Mouse (Mus musculus) c-Kit-positive CD71-positive TER-119-negative erythroid progenitor cells, embryonic 14.5 days (primary cell): ENCODE measurements around the gene B3gnt9.
"Not testable (repeated sequence)": the region's sequence is repeated elsewhere in the genome, so short reads cannot be mapped to it uniquely, and the experiment has no call there.

Experiments used
- DNase-seq: peaks from one replicate; pipeline ENCODE4 v3.0.0-alpha.2; 2013; ENCODE audit warnings: low read depth

Gene B3gnt9

GRCm38 (mm10) chr8:105258911-105259720 lies 4.2 kb upstream of the B3gnt9 start:
- no peak for DNase-seq

DNA sequence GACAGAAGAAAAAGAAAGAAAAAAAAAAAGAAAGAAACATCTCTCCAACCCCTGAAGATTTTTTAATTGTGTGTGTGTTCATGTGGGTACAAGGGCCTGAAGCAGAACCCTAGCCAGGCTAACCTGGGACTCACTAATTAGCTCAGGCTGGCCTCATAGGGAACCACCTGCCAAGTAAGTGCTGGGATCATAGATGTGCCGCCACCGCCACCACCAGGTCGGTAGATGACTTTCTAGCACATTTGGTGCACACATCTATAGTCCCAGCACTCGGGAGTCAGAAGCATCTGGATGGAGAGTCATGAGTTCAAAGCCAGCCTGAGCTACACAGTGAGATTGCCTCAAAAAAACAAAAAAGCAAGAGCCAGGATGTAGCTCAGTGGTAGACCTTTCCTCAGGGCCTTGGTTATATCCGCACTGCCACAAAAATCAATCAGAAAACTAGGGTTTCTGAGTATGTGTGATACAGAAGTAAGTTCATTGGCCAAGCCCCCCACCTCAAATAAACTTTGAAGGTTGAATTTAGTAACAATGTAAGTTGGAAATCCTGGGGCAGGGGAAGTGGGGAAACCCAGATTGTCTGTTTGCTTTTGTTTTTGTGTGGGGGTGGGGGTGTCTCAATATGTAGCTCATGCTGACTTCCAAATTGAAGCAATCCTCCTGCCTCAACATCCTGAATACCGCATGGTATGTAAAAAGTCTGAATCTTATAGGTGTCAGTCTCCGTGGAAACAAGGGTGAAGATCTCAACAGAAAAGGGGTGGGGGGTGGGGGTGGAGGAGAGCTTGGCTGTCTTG lies 2.6 kb upstream of the B3gnt9 start:
- DNase-seq: no peak

- peak; percentile 81 for DNase-seq
These were observed 594 bp downstream of the B3gnt9 start for GRCm38 (mm10) chr8:105254152-105254965.

GRCm38 (mm10) chr8:105253766-105254151 lies 1.2 kb downstream of the B3gnt9 start:
- no peak for DNase-seq

GRCm38 (mm10) chr8:105252680-105253537 lies 2.0 kb downstream of the B3gnt9 start:
- DNase-seq: no peak

GRCm38 (mm10) chr8:105251954-105252353 lies 3.0 kb downstream of the B3gnt9 start:
- no peak for DNase-seq

DNA sequence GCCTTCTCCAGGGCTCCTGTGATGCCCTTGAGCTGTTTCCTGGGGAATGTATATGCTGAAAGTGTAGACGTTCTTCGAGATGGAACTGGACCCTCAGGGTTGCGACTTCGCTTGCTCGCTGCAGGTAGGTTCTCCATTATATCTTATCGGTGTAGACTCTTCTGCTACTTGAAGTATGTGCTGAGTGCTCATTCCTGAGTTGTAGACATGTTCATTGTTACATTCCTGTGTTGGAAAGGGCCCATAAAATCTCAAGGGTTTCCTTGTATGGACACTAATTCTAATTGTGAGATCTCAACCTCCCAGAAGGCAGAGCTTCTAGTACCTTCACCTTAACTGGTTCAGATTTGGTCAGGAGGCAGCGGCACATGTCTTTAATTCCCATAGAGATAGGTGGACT lies 13.9 kb downstream of the B3gnt9 start:
- DNase-seq: no peak

GRCm38 (mm10) chr8:105237442-105238142 lies 17.4 kb downstream of the B3gnt9 start:
- DNase-seq: no peak

GRCm38 (mm10) chr8:105235206-105235605 lies 19.7 kb downstream of the B3gnt9 start:
- DNase-seq: no peak

DNA sequence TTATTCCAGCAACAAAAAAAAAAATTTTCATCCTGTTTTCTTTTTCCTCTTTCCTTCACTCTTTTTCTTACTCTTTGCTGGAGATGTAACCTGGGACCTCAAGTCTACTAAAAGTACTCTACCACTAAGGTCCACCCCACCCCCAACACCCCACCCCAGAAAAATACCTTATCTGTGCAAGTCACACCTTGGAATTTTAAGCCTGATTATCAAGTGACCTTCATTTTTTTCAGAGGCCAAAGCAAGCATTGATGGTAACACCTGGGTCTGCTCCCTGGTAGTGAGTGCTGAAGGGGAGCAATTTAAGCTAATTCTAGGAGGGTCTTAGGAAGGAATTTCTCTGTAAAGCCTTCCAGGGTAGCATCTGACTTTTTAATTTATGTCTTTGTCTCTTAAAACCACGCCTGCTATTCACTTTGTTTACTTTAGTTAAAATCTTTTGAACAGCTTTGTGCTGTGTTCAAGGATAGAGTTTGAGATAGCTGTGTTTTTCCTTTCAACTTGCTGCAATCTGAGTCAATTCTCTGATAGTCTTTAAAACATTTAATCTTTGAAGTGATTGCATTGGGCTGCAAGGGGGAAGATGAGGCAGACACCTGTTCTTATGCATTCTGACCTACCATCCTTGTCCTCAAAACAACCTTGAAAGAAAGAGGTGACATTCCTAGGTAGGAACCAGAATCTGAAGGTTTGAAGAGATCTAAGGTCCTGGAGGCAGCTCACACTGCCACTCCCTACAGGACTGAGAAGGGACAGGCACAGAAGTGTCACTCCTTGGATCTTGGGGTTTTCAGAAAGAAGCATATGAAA lies 21.6 kb downstream of the B3gnt9 start:
- no peak for DNase-seq

DNA sequence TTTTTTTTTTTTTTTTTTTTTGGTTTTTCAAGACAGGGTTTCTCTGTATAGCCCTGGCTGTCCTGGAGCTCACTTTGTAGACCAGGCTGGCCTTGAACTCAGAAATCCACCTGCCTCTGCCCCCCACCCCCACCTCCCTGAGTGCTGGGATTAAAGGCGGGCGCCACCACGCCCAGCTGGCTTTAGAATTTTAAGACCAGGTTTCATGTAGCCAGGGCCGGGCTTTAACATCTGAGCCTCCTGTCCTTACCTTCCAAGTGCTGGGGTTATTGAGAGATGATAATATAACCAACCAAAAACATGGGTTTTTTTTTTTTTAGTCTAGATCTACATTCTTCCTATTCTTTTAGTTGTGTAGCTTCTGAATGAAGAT lies 22.6 kb downstream of the B3gnt9 start:
- DNase-seq: not testable (repeated sequence)

DNA sequence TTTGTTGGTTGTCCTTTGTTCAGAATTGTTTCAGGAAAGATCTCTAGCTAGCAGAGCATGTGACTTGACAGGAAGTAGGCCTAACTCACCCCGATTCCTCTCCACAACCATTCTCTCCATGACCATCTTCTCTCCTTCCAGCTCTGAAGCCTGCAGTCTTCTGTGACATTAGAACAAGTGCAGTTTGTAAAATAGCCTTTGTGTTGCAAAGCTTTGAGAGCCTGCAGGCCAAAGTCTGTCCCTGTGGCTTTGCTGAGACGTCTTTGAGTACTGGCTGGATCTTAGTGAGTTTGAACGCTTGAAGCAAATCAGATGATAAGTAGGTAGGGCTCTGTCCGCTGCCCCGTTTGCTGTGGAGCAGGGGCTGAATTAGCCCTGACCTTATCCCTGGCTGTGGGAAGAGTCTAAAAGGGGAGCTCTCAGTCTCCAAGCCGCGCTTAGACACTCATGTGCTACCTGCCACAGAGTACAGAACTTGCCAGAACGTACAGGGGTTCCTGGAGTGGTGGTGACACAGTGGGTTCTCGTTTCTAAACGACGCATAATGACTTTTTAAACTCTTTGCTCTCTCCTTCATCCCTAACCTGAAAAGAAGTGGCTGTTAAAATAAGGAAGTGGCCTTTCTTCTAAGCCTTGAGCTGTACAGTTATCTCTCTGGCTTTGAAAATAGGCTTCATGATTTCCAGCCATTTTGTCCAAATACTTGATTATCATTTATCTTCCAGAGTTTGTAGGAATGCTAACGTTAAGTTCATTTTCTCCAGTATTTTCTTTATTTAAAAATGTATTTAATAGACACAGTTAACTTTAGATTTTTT lies 23.2 kb downstream of the B3gnt9 start:
- DNase-seq: no peak

DNA sequence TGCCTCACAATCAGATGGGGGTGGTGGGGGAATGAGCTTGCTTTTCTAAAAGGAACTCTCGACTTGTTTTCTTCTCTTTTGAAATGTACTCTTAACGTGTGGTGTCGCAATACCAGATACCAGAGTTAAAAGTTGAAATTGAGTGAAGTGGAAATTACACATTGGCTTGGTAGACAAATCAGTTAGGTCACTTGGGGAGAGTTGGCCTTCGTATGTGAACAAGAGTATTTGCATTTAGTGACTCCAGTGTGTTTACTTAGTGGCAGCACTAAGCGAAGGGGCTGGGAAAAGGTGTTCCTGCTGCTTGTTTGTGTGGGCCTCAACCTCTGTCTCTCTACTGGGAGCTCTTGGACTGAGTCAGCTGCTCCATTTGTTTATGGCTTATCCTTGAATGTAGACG lies 29.0 kb downstream of the B3gnt9 start:
- peak; percentile 31 for DNase-seq

DNA sequence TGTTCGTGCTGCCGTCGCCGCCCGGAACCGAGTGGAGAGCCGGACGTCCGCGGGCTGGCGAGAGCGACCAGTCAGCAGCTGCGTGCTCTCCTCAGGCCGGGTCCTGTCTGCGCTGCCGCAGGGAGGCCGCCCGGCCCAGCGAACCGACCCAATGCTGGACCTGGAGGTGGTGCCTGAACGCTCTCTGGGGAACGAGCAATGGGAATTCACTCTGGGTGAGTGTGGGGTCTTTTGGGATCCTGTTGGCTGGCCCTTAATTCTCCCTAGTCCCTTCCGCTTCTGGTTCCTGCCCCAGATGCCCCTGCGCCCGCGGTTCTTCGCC lies 29.7 kb downstream of the B3gnt9 start:
- DNase-seq: no peak

DNA sequence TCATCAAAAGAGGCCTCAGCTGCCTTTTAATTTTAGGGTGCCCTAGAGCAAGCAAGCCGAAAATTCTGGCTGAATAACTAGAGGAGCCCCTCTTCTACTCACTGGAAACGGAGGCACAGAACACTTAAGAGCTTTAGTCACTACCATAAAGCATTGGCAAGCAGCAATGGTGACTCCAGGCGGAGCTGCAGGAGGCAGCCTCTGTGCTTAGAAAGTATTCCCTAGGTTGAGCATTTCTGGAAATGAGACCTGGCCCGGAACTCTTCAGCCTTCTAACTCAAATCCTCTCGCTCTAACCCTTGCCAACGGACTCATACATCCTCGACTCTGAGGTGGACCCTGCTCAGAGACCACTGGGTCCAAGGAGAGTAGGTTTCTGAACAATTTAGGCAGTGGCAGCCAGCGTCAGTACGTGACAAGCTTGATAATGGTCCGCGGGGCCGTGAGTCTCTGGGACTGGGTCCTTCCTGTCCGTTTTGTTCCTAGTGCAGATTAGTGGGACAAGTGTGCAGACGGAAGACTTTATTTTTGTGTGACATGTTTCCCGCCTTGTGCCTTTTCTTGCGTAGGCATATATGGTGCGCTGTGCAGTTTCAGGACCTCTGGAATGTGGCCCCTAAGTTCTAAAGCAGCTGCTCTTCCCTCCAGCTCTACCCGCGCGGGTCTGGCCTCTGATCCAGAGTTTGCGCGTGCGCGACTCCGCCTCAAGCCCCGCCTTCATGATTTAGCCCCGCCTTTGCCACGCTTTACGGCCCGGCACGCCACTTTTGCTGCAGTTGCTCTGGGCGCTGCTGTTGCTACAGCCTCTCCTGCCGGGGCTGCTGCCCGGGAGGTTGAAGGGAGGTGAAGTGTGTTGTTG lies 30.3 kb downstream of the B3gnt9 start, which contains the start of gene D230025D16Rik:
Gene D230025D16Rik, plus strand, starts transcription at position 733 of the 859 bp plus-strand sequence.
- peak; percentile 88 for DNase-seq

GRCm38 (mm10) chr8:105223850-105224249 lies 31.1 kb downstream of the B3gnt9 start:
- no peak for DNase-seq

- peak; percentile 61 for DNase-seq
These were observed 36.9 kb downstream of the B3gnt9 start for GRCm38 (mm10) chr8:105217926-105218522.

DNA sequence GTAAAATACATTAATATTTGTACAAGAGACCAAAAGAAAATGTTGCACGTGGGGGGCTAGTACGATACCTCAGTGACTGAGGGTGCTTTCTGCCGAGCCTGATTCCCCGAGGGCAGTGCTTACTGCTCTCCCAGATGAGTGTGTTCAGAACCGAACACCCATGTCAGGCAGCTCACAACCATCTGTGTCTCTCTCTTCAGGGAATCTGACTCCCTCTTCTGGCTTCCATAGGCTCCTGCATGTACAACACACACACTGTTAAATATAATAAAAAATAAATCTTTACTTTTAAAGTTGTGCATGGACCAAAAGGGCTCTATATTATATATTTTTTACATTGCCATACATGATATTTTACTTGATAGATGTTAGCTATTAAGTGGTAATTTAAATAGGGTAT lies 40.8 kb downstream of the B3gnt9 start:
- DNase-seq: no peak
